Mouse (Mus musculus): ENCODE measurements at regions not wholly inside any gene's neighbourhood (a gene's known extent, or its start where the extent isn't known, plus 50 kb on each side); places are given as distances from the start of the nearest gene placed in this dataset.

GRCm38 (mm10) chr13:35482340-35482739 lies 177.3 kb upstream of the Cdyl start:
- no peak for DNase-seq

- DNase-seq: peak; percentile 55
Measured at GRCm38 (mm10) chr13:35486125-35486524, 173.5 kb upstream of the Cdyl start.

DNA sequence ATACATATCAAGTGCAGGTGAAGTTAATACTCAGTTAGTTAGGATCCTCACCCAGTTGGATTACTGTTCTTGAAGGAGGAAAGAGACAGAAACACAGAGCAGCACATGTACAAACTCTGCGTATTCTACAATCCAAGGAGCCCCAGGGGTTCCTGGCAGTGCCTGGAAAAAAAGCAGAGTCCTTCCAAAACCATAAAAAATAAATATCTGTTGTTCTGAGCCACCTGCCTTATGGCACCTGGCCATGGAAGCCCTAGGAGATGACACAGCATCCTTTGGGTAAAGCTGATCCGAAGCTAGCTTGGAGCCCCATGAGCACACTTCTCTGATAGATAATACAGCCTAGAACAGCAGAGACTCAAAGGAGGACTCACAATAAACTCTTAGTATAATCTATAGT lies 159.9 kb upstream of the Cdyl start:
- DNase-seq: no peak

- DNase-seq: no peak
Measured at GRCm38 (mm10) chr13:35500891-35501290, 158.7 kb upstream of the Cdyl start.

DNA sequence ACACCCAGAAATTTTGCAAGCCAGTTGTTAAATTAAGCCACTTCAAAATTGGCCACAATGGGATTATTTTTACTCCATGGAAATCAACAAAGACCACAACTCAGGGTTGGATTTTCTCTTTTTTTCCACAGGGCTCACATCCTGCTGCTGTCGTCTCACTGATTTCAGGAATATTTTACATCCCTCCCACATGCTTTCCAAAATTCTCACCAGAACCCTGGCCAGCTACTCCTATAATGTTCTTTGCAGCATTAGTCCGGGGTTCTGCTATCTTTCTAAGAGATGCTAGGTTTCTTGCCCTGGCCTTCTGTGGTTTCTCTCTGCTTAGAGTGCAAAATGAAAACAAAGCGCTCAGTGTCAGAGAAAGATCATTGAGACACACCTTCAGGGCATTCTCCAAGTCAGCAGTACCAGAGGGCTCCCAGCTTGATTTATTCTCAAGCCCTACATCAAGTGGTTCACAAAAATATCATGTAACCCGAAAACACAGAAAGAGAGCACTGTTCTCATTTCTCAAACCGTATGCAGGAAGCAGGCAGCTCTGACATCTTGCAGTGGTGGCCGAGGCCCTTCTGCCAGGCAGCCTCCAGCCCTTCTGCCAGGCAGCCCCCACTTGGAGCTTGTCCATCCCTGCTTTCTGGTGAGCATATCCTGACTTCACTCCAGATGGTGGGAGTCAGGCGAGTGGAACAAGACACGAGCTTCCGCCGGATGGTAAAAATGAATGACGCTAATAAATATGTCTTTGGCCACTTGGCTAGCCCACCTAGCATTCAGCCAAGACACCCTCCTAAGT lies 158.1 kb upstream of the Cdyl start:
- peak; percentile 26 for DNase-seq

DNA sequence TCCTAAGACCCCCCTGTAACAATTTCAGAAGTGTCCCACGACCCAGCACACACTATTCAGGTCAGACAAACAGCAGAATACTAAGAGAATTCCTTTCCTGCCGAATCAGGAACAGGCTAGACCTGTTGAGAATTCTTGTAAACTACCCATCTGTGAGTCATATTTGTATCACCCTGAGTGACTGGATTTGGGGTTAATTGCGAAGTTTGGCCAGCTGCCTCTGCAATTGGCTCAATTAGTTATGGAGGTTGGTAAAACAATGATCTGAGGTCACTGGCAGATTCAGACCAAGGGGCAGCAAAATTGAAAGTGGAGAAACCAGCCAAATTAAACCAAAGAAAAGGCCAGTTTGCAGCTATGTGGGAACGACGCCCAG lies 157.5 kb upstream of the Cdyl start:
- peak; percentile 32 for DNase-seq

- DNase-seq: peak; percentile 18
Measured at GRCm38 (mm10) chr13:35503362-35503821, 156.2 kb upstream of the Cdyl start.

GRCm38 (mm10) chr13:35507195-35507594 lies 152.4 kb upstream of the Cdyl start:
- peak; percentile 12 for DNase-seq

- no peak for DNase-seq
Measured at GRCm38 (mm10) chr13:35512029-35512507, 147.6 kb upstream of the Cdyl start.

DNA sequence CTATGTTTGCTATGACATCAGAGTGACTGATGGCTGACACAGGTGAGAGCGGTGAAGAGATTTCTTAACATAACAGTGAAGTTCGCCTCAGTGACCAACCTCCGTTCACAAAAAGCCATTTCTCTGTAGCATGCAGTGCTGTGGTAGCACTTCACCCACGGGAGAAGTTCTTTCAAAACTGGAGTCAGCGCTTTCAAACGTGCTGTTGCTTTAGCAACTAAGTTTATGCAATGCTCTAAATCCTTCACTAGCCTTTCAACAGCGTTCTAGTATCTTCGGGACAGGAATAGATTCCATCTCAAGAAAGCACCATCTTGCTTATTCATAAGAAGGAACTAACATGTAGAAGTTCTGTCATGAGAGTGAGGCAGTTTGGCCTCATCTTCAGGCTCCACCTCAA lies 146.5 kb upstream of the Cdyl start:
- no peak for DNase-seq

GRCm38 (mm10) chr13:35515291-35515690 lies 144.3 kb upstream of the Cdyl start:
- DNase-seq: no peak

- no peak for DNase-seq
Measured at GRCm38 (mm10) chr13:35517692-35518091, 141.9 kb upstream of the Cdyl start.

DNA sequence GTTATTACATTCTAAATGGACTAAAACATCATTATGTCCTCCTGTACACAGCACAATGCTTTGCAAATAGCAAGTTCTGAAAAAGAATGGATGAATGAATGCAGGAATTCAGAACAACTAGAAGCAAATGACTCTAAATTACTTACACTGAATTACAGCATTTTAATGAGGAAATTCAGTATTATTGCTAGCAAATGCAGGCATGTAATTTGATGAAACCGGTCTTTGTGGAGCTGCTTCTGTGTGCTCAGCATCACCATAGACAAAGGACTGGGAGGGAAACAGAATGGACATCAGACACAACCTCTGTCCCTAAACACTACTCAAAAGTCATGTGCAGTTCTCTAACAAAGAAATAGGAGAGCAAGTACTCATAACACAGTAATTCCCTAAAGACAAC lies 137.4 kb upstream of the Cdyl start:
- no peak for DNase-seq

GRCm38 (mm10) chr13:35529577-35529976 lies 130.1 kb upstream of the Cdyl start:
- no peak for DNase-seq

DNA sequence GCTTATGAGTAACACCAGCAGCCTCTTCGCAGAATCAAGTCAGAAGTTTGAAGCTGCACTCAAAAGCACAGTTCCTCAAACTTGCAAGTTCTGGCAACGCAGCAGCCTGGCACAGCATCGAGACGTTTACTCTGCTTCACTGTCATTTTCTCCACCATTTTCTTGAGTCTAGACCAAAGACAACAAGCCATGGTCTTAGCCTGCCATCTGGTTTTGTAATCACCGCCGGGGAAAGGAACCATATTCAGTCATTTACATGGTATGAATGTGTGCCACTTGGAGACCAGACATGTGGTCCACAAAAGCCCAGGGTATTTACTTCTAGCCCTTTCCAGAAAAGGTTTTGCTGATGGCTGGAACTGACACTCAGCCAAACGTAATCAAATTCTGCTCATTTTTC lies 122.5 kb upstream of the Cdyl start:
- DNase-seq: no peak

GRCm38 (mm10) chr13:35537936-35538335 lies 121.7 kb upstream of the Cdyl start:
- peak; percentile 23 for DNase-seq

GRCm38 (mm10) chr13:35540433-35540832 lies 119.2 kb upstream of the Cdyl start:
- no peak for DNase-seq

GRCm38 (mm10) chr13:35541053-35541452 lies 118.6 kb upstream of the Cdyl start:
- DNase-seq: no peak

- no peak for DNase-seq
Measured at GRCm38 (mm10) chr13:35564006-35564405, 95.6 kb upstream of the Cdyl start.

DNA sequence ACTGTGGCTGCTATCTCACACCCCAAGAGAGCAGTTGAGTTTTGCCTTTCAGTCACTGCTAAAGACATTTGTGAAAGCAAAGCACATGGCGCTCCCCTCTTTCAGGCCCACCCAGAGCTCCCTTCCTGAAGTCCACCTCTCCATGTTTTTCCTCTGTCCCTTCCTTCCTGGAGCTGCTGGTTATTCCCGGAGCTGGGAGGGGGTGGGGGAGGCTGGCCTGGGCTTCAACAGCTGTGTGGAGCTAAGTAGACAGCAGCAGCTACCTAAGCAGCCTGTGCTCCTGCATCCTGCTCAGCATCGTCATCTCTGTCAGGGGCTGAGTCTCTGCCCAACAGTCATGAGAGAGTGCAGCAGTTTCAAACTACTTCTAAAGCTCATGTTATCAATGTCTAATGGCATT lies 78.0 kb upstream of the Cdyl start:
- DNase-seq: peak; percentile 12

DNA sequence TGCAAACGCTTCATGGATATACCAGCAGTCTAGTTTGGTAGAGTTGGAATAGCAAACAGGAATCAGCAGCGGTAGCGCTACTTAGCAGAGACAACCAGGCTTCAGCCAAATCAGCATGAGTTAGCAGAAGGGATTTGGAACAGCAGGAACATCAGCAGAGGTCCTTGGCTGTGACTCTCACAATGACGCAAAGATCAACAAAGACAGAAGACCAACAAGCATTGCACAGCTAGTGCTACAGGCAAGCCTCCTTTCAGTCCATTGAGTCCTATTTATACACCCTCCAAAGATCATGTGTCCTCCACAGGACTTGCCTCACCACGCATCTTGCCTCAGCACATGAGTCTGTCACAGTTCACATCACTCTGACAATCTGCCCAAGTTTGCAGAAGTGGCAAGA lies 61.6 kb upstream of the Cdyl start:
- DNase-seq: no peak

- no peak for DNase-seq
Measured at GRCm38 (mm10) chr13:35601560-35602135, 58.0 kb upstream of the Cdyl start.

DNA sequence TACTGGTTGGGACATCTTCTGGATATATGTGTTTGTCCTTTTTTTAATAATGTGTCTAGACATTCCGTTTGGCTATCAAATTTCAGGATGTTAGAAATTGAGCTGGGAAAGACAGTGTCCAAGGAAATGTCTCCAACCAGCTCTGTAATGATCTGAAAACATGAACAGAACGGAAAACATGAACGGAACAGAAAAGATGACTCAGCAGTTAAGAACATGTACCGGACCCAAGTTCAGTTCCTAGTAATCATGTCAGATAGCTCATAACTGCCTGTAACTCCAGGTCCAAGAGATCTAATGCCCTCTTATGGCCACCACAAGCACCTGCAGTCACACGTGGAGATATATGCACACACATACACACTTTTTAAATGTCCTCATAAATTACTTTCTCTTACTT lies 56.6 kb upstream of the Cdyl start:
- no peak for DNase-seq

- DNase-seq: peak; percentile 10
Measured at GRCm38 (mm10) chr13:35604061-35604460, 55.6 kb upstream of the Cdyl start.

DNA sequence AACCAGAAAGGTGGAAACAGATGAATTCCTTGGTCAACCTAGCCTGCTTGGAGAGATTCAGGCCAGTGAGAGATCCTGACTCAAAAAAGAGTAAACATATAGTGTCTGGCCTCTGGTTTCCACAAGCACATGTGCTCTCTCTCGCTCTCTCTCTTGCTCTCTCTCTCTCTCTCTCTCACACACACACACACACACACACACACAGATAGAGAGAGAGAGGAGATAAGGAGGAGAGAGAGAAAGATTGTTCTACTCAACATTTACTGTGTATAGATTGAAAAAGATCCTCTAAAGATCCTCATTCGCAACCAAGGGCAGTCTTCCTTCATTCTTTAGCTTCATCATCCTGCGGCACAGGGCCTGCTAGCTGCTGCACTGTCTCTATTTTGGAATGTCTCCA lies 54.9 kb upstream of the Cdyl start:
- no peak for DNase-seq
